Mouse (Mus musculus) heart, adult 2 months (tissue): ENCODE measurements around the gene Syt6. TPM values are rescaled to one million over a fixed set of nuclear protein-coding genes. Genes with fewer than 3 reads are reported as not detected.

Source experiments
- DNase-seq, 2 experiments: peaks; one replicate each; pipeline ENCODE4 v3.0.0; 2021
- H3K27ac ChIP-seq: fragments of 200-600 bp; 2 replicates; pipeline ENCODE4 v1.8.1; 2022
- H3K27me3 ChIP-seq: fragments of 200-500 bp; 2 replicates; pipeline ENCODE4 v1.6.1; 2012; ENCODE audit warnings: mild to moderate bottlenecking, low read length, inconsistent platforms, mixed read lengths; ENCODE audit not compliant: control insufficient read depth, insufficient read depth
- H3K36me3 ChIP-seq: fragments of 200-500 bp; 2 replicates; pipeline ENCODE4 v1.6.1; 2012; ENCODE audit warnings: low read length, inconsistent platforms; ENCODE audit not compliant: control insufficient read depth, insufficient read depth
- H3K4me1 ChIP-seq: fragments of 200-500 bp; 2 replicates; pipeline ENCODE4 v1.6.1; 2011; ENCODE audit warnings: low read length; ENCODE audit not compliant: control insufficient read depth, insufficient read depth
- H3K4me3 ChIP-seq: fragments of 200-600 bp; 2 replicates; pipeline ENCODE4 v1.8.1; 2022
- H3K79me2 ChIP-seq: fragments of 200-500 bp; replicated peaks from 2 replicates; pipeline ENCODE4 v1.6.1; 2012; ENCODE audit warnings: mild to moderate bottlenecking, inconsistent platforms, low read length, moderate library complexity, mixed read lengths; ENCODE audit not compliant: control insufficient read depth, insufficient read depth
- H3K9ac ChIP-seq: fragments of 200-500 bp; 2 replicates; pipeline ENCODE4 v1.6.1; 2012; ENCODE audit warnings: low read depth, mild to moderate bottlenecking, control low read depth, inconsistent platforms, low read length, mixed read lengths
- CTCF ChIP-seq: fragments of 200-600 bp; IDR thresholded peaks from 2 replicates; pipeline ENCODE4 v1.8.1; 2022; ENCODE audit warnings: antibody characterized with exemption, mild to moderate bottlenecking, moderate library complexity
- EP300 ChIP-seq: fragments of 200-500 bp; IDR thresholded peaks from 2 replicates; pipeline ENCODE4 v1.6.1; 2011; ENCODE audit warnings: low read depth, low read length, control low read depth; ENCODE audit not compliant: insufficient read depth
- POLR2A ChIP-seq: fragments of 200-500 bp; IDR thresholded peaks from 2 replicates; pipeline ENCODE4 v1.6.1; 2011; ENCODE audit warnings: mild to moderate bottlenecking, low read depth, low read length, control low read depth; ENCODE audit not compliant: insufficient read depth
- WGBS: fragments of 180-500 bp; shearing (Covaris S2); methylation state at CpG from one replicate; pipeline ENCODE4 v1.1.7; 2018; 5-methylcytosine and 5-hydroxymethylcytosine counted together
- intact Hi-C: fragments of 180-260 bp; cut with DNase I; formaldehyde crosslinking; loops from one replicate; pipeline ENCODE4 v1.15.1; 2025
- polyA plus RNA-seq: library from polyadenylated mRNA; depleted of rRNA; stranded (reverse); fragments of >200 nt; gene quantifications from 2 replicates; pipeline ENCODE4 v1.2.3, GENCODE M21; 2012
- total RNA-seq, 2 experiments: library from RNA; stranded (reverse); gene quantifications; 2 replicates each; pipeline ENCODE4 v1.2.3; 2021

Gene Syt6
- total and polyA plus RNA-seq, 3 experiments, result 0.05 TPM; not detected in 2

DNA sequence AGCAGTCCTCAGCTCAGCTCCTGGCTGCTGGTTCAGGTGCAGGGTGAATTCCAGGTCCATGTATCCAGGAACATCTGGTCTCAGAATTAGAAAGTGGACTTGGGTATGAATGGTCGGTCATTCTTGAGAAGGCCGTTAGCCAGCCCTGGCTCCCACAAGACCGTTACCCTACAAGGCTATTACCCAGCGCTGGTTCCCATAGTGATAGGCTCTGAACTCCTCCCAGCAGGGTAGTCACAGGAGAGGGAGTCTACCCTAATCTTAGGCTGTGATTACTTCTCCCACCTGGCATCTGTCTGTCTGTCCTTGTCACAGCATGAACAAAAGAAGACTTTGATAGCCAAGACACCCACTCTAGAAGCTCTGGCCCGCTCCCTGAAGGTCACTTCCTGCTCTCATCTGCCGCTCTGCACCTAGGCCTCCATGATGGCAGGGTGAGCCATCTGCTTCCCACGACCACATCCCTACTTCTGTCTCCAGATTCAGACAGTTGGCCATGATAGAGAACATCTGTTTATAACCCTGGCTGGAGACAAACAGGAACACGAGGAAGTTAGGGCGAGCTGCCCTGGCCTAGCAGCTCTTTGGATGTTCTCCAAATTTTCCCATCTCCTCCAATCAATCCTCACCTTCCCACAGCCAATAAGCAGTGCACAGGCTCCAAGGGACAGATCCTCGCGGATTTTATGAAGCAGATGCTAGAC is 72.3 kb downstream of the Syt6 start:
- 55% methylated on average over 11 of the region's 11 CpGs for WGBS
- intact Hi-C loops, result no loop called here
- no peak overlapping the region for H3K9ac ChIP-seq
- no peaks in the 10 kb centered on the region for H3K79me2 ChIP-seq
- peaks cover 2% of the 10 kb centered on the region; the same call in 1 of the 2 replicates for H3K4me1 ChIP-seq
- no peaks in the 10 kb centered on the region for H3K27me3 ChIP-seq
- H3K4me3 ChIP-seq, result no peak overlapping the region
- H3K27ac ChIP-seq, result no peak overlapping the region
- H3K36me3 ChIP-seq, result no peaks in the 10 kb centered on the region
- DNase-seq, result peak in 1 of 2 experiments; percentile 24
- no peak for TF ChIP-seq POLR2A
- no peak for TF ChIP-seq EP300

DNA sequence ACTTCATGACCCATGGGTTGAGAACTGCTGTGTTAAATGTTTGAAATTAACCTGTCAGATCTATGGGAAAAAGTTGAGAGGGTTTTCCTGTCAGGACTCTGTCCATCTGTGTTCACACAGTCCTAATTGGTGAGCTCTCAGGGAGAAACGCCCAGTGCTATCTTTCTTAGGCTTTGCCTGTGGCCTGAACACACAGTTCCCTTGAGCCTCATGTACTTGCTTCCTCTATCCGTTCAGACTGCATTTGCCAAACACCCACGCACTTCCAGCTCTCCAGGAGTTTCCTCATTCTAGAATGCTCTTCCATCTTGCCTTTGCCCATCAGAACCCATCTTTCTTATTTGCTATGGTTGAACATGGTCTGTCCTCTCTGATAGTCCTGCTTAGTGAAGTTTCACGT is 73.5 kb downstream of the Syt6 start:
- H3K4me3 ChIP-seq, result no peak overlapping the region
- H3K27me3 ChIP-seq, result no peaks in the 10 kb centered on the region
- intact Hi-C loops, result no loop called here
- 39% methylated on average over 4 of the region's 4 CpGs for WGBS
- H3K79me2 ChIP-seq, result no peaks in the 10 kb centered on the region
- no peak overlapping the region for H3K9ac ChIP-seq
- peak in 1 of 2 experiments; percentile 29 for DNase-seq
- no peak for TF ChIP-seq POLR2A
- TF ChIP-seq EP300, result no peak
- no peak for TF ChIP-seq CTCF
- H3K4me1 ChIP-seq, result peaks cover 2% of the 10 kb centered on the region; the same call in 1 of the 2 replicates
- H3K27ac ChIP-seq, result no peak overlapping the region
- H3K36me3 ChIP-seq, result no peaks in the 10 kb centered on the region

DNA sequence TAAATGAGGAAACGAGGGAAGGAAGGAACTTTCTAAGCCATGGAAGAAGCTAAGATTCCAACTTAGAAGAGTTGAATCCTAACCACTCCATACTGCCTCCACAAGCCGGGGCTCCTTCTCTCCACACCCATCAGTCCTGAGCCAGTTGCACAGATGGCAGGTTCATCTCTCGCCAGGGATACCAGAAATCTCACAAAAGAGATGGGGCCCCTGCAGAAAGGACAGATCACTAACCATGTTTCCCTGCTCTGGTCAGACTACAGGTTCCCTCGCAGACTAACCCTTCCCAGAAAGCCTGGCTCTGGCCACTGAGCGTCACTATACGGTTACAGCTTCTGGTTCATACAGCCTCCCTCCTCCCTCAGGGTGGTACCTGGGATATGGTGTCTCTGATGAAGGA is 74.7 kb downstream of the Syt6 start:
- no peak overlapping the region for H3K27ac ChIP-seq
- WGBS, result 87% methylated on average over 6 of the region's 6 CpGs
- intact Hi-C loops, result no loop called here
- H3K4me3 ChIP-seq, result no peak overlapping the region
- no peak for DNase-seq
- H3K27me3 ChIP-seq, result no peaks in the 10 kb centered on the region
- H3K9ac ChIP-seq, result no peak overlapping the region
- H3K4me1 ChIP-seq, result peaks cover 2% of the 10 kb centered on the region; the same call in 1 of the 2 replicates
- H3K79me2 ChIP-seq, result no peaks in the 10 kb centered on the region
- no peak for TF ChIP-seq POLR2A
- TF ChIP-seq EP300, result no peak
- no peaks in the 10 kb centered on the region for H3K36me3 ChIP-seq

DNA sequence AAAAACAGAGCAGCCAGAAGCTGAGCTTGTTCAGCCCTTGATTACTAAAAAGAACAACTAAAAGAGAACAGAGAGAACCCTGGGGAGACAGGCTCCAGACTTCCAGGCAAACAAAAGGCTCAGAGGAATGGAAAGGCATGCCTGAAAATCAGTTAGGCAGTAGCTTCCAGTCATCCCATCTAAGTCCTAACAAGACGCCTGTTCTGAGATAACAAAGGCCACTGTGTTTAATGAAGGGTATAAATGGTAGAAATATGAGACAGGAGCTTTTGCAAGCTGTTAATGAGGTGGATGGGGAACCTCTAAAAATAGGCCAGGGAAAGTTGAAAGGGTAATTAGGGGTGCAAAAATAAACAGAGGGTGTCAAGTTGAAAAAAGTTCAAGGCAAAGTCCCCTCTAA is 75.4 kb downstream of the Syt6 start:
- H3K4me1 ChIP-seq, result peaks cover 2% of the 10 kb centered on the region; the same call in 1 of the 2 replicates
- no peaks in the 10 kb centered on the region for H3K36me3 ChIP-seq
- H3K79me2 ChIP-seq, result no peaks in the 10 kb centered on the region
- 55% methylated on average over 1 of the region's 1 CpGs for WGBS
- no peak overlapping the region for H3K4me3 ChIP-seq
- H3K9ac ChIP-seq, result no peak overlapping the region
- TF ChIP-seq EP300 (no peak), POLR2A (no peak), CTCF (no peak)
- H3K27me3 ChIP-seq, result no peaks in the 10 kb centered on the region
- intact Hi-C loops, result no loop called here
- no peak for DNase-seq
- H3K27ac ChIP-seq, result no peak overlapping the region

DNA sequence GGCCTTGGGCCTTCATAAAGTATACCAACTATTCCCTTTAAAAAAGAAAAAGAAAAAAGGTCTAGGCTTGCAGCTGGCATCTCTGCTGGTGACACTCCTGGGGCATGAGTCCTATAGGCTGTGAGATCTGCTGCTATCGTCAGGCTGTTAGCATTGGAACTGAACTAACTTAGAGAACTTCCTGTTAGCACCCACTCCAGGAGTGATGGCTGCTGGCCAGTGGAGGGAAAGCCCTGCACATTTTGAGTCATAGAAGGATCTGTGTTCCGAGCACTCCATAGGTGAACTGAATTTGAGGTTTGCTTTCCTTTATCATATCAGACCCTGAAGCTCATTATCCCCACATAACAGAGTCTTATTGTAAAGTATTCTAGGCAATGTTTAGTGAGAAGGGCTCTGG is 85.0 kb downstream of the Syt6 start:
- Histone ChIP-seq H3K9ac (no peak overlapping the region), H3K27ac (no peak overlapping the region), H3K4me1 (no peaks in the 10 kb centered on the region), H3K36me3 (no peaks in the 10 kb centered on the region), H3K4me3 (no peak overlapping the region), H3K27me3 (no peaks in the 10 kb centered on the region), H3K79me2 (no peaks in the 10 kb centered on the region)
- no peak for DNase-seq
- intact Hi-C loops, result no loop called here
- TF ChIP-seq POLR2A (no peak), CTCF (no peak), EP300 (no peak)
- 10% methylated on average over 2 of the region's 2 CpGs for WGBS

DNA sequence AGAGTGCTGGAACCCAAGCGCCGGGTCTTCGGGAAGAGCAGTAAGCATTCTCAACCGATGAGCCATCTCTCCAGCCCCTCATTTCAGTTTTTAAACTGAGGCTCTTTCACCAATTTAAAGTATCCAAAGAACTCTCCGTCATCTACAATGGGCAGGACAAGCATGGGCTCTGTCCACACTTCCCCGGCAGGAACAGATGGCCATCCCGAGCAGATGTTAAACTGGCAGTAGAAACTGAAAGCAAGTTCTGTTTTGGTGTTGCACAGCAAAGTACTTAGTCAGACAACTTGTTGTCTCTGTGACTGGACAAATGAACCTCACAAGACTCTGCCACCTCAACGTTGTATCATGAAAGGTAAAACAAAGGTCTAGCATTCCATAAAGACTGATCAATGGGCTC is 86.7 kb downstream of the Syt6 start:
- intact Hi-C loops, result no loop called here
- Histone ChIP-seq H3K27me3 (no peaks in the 10 kb centered on the region), H3K9ac (no peak overlapping the region), H3K4me3 (no peak overlapping the region), H3K27ac (no peak overlapping the region; the same call in 1 of the 2 replicates), H3K79me2 (no peaks in the 10 kb centered on the region), H3K4me1 (no peaks in the 10 kb centered on the region), H3K36me3 (no peaks in the 10 kb centered on the region)
- DNase-seq, result peak in 1 of 2 experiments; percentile 20
- TF ChIP-seq POLR2A, result no peak
- TF ChIP-seq EP300, result no peak
- TF ChIP-seq CTCF, result no peak
- WGBS, result 75% methylated on average over 8 of the region's 8 CpGs
